Mouse (Mus musculus): ENCODE results near the gene Six1. TPM values are rescaled to one million over a fixed set of nuclear protein-coding genes. Genes with fewer than 3 reads are reported as not detected.
"Not testable (repeated sequence)": the region's sequence is repeated elsewhere in the genome, so short reads cannot be mapped to it uniquely, and the experiment has no call there.

Gene Six1
- polyA plus RNA-seq (2014; fragmentation: Nextera tagmentation; extraction: Ambion mirVana) = 11.0 and 12.6 TPM in 2 replicates

GRCm38 (mm10) chr12:73053668-73054241, at the start of gene Six1:
TSS of gene Six1 (minus strand) at chr12:73053887.
- under 1% methylated on average over 42 of the region's 42 CpGs for WGBS
- Histone ChIP-seq H3K4me1 (replicated peaks; ENCODE audit: control insufficient read depth, insufficient read depth, low read length) (peaks cover 14% of the 10 kb centered on the region), H3K27ac (ENCODE audit: low read depth, low read length) (no peak within 1 kb of the TSS), H3K4me2 (ENCODE audit: low read depth, low read length, severe bottlenecking) (peak within 1 kb of the TSS; percentile 63), H3K27me3 (ENCODE audit: control insufficient read depth, insufficient read depth, low read length) (peaks cover 75% of the 10 kb centered on the region), H3K36me3 (ENCODE audit: control insufficient read depth, insufficient read depth, low read length) (no peaks in the 10 kb centered on the region), H3K4me3 (ENCODE audit: low read depth, low read length) (peak within 1 kb of the TSS; percentile 39), H3K9ac (ENCODE audit: low read length) (peak within 1 kb of the TSS; percentile 24; the same call in 1 of the 2 replicates), H3K9me3 (ENCODE audit: control insufficient read depth, low read length) (no peaks in the 10 kb centered on the region)
- DNase-seq (ENCODE audit: low spot score) (peak; percentile 81), ATAC-seq (replicated peaks; ENCODE audit: low FRiP score) (peak; percentile 80)

- H3K27me3 ChIP-seq (ENCODE audit: control insufficient read depth, insufficient read depth, low read length) = no peaks in the 10 kb centered on the region
Measured at GRCm38 (mm10) chr12:73098593-73098992, 44.9 kb upstream of the Six1 start.

GRCm38 (mm10) chr12:73096177-73096576, 42.5 kb upstream of the Six1 start:
- DNase-seq (ENCODE audit: low spot score); H3K27me3 ChIP-seq (ENCODE audit: control insufficient read depth, insufficient read depth, low read length); ATAC-seq (replicated peaks; ENCODE audit: low FRiP score); H3K4me2 ChIP-seq (ENCODE audit: low read depth, low read length, severe bottlenecking); H3K36me3 ChIP-seq (ENCODE audit: control insufficient read depth, insufficient read depth, low read length); H3K9me3 ChIP-seq (ENCODE audit: control insufficient read depth, low read length); H3K4me1 ChIP-seq (replicated peaks; ENCODE audit: control insufficient read depth, insufficient read depth, low read length); H3K4me3 ChIP-seq (ENCODE audit: low read depth, low read length); H3K27ac ChIP-seq (ENCODE audit: low read depth, low read length); H3K9ac ChIP-seq (ENCODE audit: low read length): not testable (repeated sequence)
- WGBS = 86% methylated on average over 5 of the region's 5 CpGs

More at GRCm38 (mm10) chr12:73098593-73098992, 44.9 kb upstream of the Six1 start:
- H3K9ac ChIP-seq (ENCODE audit: low read length) = no peak overlapping the region
- 93% methylated on average over 4 of the region's 4 CpGs for WGBS
- no peaks in the 10 kb centered on the region for H3K4me1 ChIP-seq (replicated peaks; ENCODE audit: control insufficient read depth, insufficient read depth, low read length)
- no peak for ATAC-seq (replicated peaks; ENCODE audit: low FRiP score)
- H3K9me3 ChIP-seq (ENCODE audit: control insufficient read depth, low read length) = no peaks in the 10 kb centered on the region
- no peak overlapping the region for H3K4me3 ChIP-seq (ENCODE audit: low read depth, low read length)
- no peak overlapping the region for H3K27ac ChIP-seq (ENCODE audit: low read depth, low read length)
- DNase-seq (ENCODE audit: low spot score) = no peak
- H3K4me2 ChIP-seq (ENCODE audit: low read depth, low read length, severe bottlenecking) = no peak overlapping the region
- peaks cover 4% of the 10 kb centered on the region for H3K36me3 ChIP-seq (ENCODE audit: control insufficient read depth, insufficient read depth, low read length)

- no peaks in the 10 kb centered on the region for H3K9me3 ChIP-seq (ENCODE audit: control insufficient read depth, low read length)
- H3K27me3 ChIP-seq (ENCODE audit: control insufficient read depth, insufficient read depth, low read length) = no peaks in the 10 kb centered on the region
- 31% methylated on average over 2 of the region's 2 CpGs for WGBS
- H3K9ac ChIP-seq (ENCODE audit: low read length) = no peak overlapping the region
- no peaks in the 10 kb centered on the region for H3K4me1 ChIP-seq (replicated peaks; ENCODE audit: control insufficient read depth, insufficient read depth, low read length)
- H3K27ac ChIP-seq (ENCODE audit: low read depth, low read length) = no peak overlapping the region
- no peak for ATAC-seq (replicated peaks; ENCODE audit: low FRiP score)
- no peak overlapping the region for H3K4me3 ChIP-seq (ENCODE audit: low read depth, low read length)
- no peak overlapping the region for H3K4me2 ChIP-seq (ENCODE audit: low read depth, low read length, severe bottlenecking)
- no peaks in the 10 kb centered on the region for H3K36me3 ChIP-seq (ENCODE audit: control insufficient read depth, insufficient read depth, low read length)
- DNase-seq (ENCODE audit: low spot score) = no peak
Measured at GRCm38 (mm10) chr12:73094605-73095004, 40.9 kb upstream of the Six1 start.

GRCm38 (mm10) chr12:73094189-73094588, 40.5 kb upstream of the Six1 start:
- H3K36me3 ChIP-seq (ENCODE audit: control insufficient read depth, insufficient read depth, low read length) = no peaks in the 10 kb centered on the region
- no peak overlapping the region for H3K9ac ChIP-seq (ENCODE audit: low read length)
- no peaks in the 10 kb centered on the region for H3K27me3 ChIP-seq (ENCODE audit: control insufficient read depth, insufficient read depth, low read length)
- no peak overlapping the region for H3K27ac ChIP-seq (ENCODE audit: low read depth, low read length)
- DNase-seq (ENCODE audit: low spot score) (no peak), ATAC-seq (replicated peaks; ENCODE audit: low FRiP score) (no peak)
- H3K4me3 ChIP-seq (ENCODE audit: low read depth, low read length) = no peak overlapping the region
- WGBS = 81% methylated on average over 2 of the region's 2 CpGs
- no peak overlapping the region for H3K4me2 ChIP-seq (ENCODE audit: low read depth, low read length, severe bottlenecking)
- no peaks in the 10 kb centered on the region for H3K4me1 ChIP-seq (replicated peaks; ENCODE audit: control insufficient read depth, insufficient read depth, low read length)
- no peaks in the 10 kb centered on the region for H3K9me3 ChIP-seq (ENCODE audit: control insufficient read depth, low read length)

- no peak for ATAC-seq (replicated peaks; ENCODE audit: low FRiP score)
- H3K36me3 ChIP-seq (ENCODE audit: control insufficient read depth, insufficient read depth, low read length) = no peaks in the 10 kb centered on the region
- H3K27ac ChIP-seq (ENCODE audit: low read depth, low read length) = no peak overlapping the region
- no peaks in the 10 kb centered on the region for H3K4me1 ChIP-seq (replicated peaks; ENCODE audit: control insufficient read depth, insufficient read depth, low read length)
- no peak overlapping the region for H3K4me2 ChIP-seq (ENCODE audit: low read depth, low read length, severe bottlenecking)
- WGBS = 83% methylated on average over 7 of the region's 7 CpGs
- H3K9me3 ChIP-seq (ENCODE audit: control insufficient read depth, low read length) = no peaks in the 10 kb centered on the region
- H3K9ac ChIP-seq (ENCODE audit: low read length) = no peak overlapping the region
- no peaks in the 10 kb centered on the region for H3K27me3 ChIP-seq (ENCODE audit: control insufficient read depth, insufficient read depth, low read length)
- no peak for DNase-seq (ENCODE audit: low spot score)
- H3K4me3 ChIP-seq (ENCODE audit: low read depth, low read length) = no peak overlapping the region
Measured at GRCm38 (mm10) chr12:73090672-73091335, 37.1 kb upstream of the Six1 start.

- 60% methylated on average over 5 of the region's 5 CpGs for WGBS
- Histone ChIP-seq H3K9me3 (ENCODE audit: control insufficient read depth, low read length) (no peaks in the 10 kb centered on the region), H3K9ac (ENCODE audit: low read length) (no peak overlapping the region)
Measured at GRCm38 (mm10) chr12:73088911-73089310, 35.2 kb upstream of the Six1 start.

GRCm38 (mm10) chr12:73088500-73088899, 34.8 kb upstream of the Six1 start:
- Histone ChIP-seq H3K36me3 (ENCODE audit: control insufficient read depth, insufficient read depth, low read length) (no peaks in the 10 kb centered on the region), H3K4me2 (ENCODE audit: low read depth, low read length, severe bottlenecking) (no peak overlapping the region), H3K27me3 (ENCODE audit: control insufficient read depth, insufficient read depth, low read length) (no peaks in the 10 kb centered on the region), H3K27ac (ENCODE audit: low read depth, low read length) (no peak overlapping the region), H3K4me1 (replicated peaks; ENCODE audit: control insufficient read depth, insufficient read depth, low read length) (no peaks in the 10 kb centered on the region), H3K4me3 (ENCODE audit: low read depth, low read length) (no peak overlapping the region), H3K9me3 (ENCODE audit: control insufficient read depth, low read length) (no peaks in the 10 kb centered on the region), H3K9ac (ENCODE audit: low read length) (no peak overlapping the region)
- ATAC-seq (replicated peaks; ENCODE audit: low FRiP score) = no peak
- no peak for DNase-seq (ENCODE audit: low spot score)
- WGBS = 81% methylated on average over 5 of the region's 5 CpGs

More at GRCm38 (mm10) chr12:73088911-73089310, 35.2 kb upstream of the Six1 start:
- Histone ChIP-seq H3K4me1 (replicated peaks; ENCODE audit: control insufficient read depth, insufficient read depth, low read length) (no peaks in the 10 kb centered on the region), H3K27me3 (ENCODE audit: control insufficient read depth, insufficient read depth, low read length) (no peaks in the 10 kb centered on the region), H3K36me3 (ENCODE audit: control insufficient read depth, insufficient read depth, low read length) (no peaks in the 10 kb centered on the region), H3K4me3 (ENCODE audit: low read depth, low read length) (no peak overlapping the region), H3K4me2 (ENCODE audit: low read depth, low read length, severe bottlenecking) (no peak overlapping the region), H3K27ac (ENCODE audit: low read depth, low read length) (no peak overlapping the region)
- DNase-seq (ENCODE audit: low spot score) = peak; percentile 51
- ATAC-seq (replicated peaks; ENCODE audit: low FRiP score) = no peak

GRCm38 (mm10) chr12:73087086-73087485, 33.4 kb upstream of the Six1 start:
- WGBS = 81% methylated on average over 7 of the region's 7 CpGs
- DNase-seq (ENCODE audit: low spot score) = no peak
- H3K9me3 ChIP-seq (ENCODE audit: control insufficient read depth, low read length) = no peaks in the 10 kb centered on the region

More at GRCm38 (mm10) chr12:73087086-73087485, 33.4 kb upstream of the Six1 start:
- Histone ChIP-seq H3K4me3 (ENCODE audit: low read depth, low read length) (no peak overlapping the region), H3K9ac (ENCODE audit: low read length) (no peak overlapping the region), H3K27me3 (ENCODE audit: control insufficient read depth, insufficient read depth, low read length) (no peaks in the 10 kb centered on the region), H3K4me2 (ENCODE audit: low read depth, low read length, severe bottlenecking) (no peak overlapping the region), H3K4me1 (replicated peaks; ENCODE audit: control insufficient read depth, insufficient read depth, low read length) (no peaks in the 10 kb centered on the region), H3K27ac (ENCODE audit: low read depth, low read length) (no peak overlapping the region), H3K36me3 (ENCODE audit: control insufficient read depth, insufficient read depth, low read length) (no peaks in the 10 kb centered on the region)
- ATAC-seq (replicated peaks; ENCODE audit: low FRiP score) = no peak

Measured in forebrain, embryonic 11.5 days (tissue).